Mouse (Mus musculus): ENCODE data around the gene 4930432M17Rik. TPM values are rescaled to one million over a fixed set of nuclear protein-coding genes. Genes with fewer than 3 reads are reported as not detected.

Gene 4930432M17Rik
- total RNA-seq, 2 experiments from 2014 or later: not detected

GRCm38 (mm10) chr3:121716480-121716879 lies 45.9 kb downstream of the 4930432M17Rik start:
- no peak for DNase-seq (ENCODE audit: low spot score in 2 of 2)
- no peak overlapping the region for H3K4me3 ChIP-seq
- TF ChIP-seq CTCF (conservative IDR thresholded peaks at IDR 0.05): no peak
- H3K27ac ChIP-seq: peak overlapping the region; percentile 82

GRCm38 (mm10) chr3:121718679-121719078 lies 48.1 kb downstream of the 4930432M17Rik start:
- peak overlapping the region; percentile 93 for H3K27ac ChIP-seq
- H3K4me3 ChIP-seq: no peak overlapping the region
- no peak for TF ChIP-seq CTCF (conservative IDR thresholded peaks at IDR 0.05)
- no peak for DNase-seq (ENCODE audit: low spot score in 2 of 2)

- Histone ChIP-seq H3K27ac (peak overlapping the region; percentile 93), H3K4me3 (no peak overlapping the region)
- no peak for DNase-seq (ENCODE audit: low spot score in 2 of 2)
- TF ChIP-seq CTCF (conservative IDR thresholded peaks at IDR 0.05): no peak
Observed at GRCm38 (mm10) chr3:121719701-121720100, 49.1 kb downstream of the 4930432M17Rik start.

DNA sequence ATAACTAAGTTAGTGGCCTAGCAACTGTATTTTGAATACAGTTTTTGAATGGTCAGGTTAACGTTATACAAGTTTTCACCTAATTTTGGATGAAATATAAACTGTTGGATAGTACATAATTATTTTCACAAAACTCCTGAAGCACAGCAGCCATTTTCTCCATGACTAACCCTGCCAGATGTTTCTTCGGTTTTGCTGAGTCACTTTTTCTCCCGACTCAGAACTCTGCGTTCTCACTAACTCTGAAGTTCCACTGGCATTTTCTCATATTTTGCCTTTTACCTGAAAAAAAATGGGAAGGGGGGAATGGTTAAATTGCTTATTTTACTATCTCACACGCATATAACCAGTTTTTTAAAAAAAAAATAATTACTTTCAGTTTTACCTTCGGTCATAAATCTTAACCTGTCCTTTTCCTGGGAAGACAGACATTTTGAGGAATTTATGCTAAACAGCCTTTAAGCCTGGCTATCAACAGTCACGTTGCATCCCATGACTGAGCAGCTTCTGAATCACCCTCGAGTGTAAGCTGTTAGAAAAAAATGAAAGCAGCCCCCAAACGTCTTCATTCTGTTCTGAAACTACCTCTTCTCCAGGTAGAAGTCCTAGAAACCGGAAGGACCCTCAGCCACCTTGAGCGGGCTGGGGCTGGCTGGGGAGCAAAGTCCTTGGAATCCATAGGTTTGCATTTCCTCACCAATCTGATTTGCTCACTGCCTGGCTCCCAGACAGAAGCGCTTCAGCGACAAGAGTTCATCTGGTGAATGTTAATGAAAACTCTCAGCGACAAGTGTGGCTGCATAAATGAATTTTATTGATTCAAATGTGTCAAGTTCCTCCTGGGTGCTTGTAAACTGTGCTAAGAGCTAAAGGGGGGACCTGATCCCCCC lies 50.5 kb downstream of the 4930432M17Rik start:
- DNase-seq (ENCODE audit: low spot score in 2 of 2): no peak
- peak overlapping the region; percentile 10; the same call in 1 of the 2 replicates for H3K4me3 ChIP-seq
- H3K27ac ChIP-seq: peak overlapping the region; percentile 93
- no peak for TF ChIP-seq CTCF (conservative IDR thresholded peaks at IDR 0.05)

DNA sequence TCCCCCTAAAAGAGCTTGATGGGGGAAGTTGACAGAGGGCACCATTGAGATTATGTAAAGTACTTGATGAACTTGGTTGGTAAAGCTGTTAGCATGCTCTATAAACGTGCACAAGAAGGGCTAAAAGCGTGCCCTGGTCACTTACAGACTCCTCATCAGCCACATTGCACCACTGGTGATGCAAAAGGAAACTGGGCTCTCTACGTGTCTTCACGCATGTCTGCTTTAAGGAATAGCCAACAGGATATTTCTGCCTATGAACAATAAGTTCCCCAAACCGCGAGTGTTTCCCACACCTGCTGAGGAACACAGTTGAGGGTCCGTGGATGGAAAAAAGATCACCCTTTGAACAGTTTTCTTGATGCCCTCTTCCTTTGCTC lies 51.1 kb downstream of the 4930432M17Rik start:
- Histone ChIP-seq H3K4me3 (no peak overlapping the region), H3K27ac (peak overlapping the region; percentile 93)
- no peak for TF ChIP-seq CTCF (conservative IDR thresholded peaks at IDR 0.05)
- DNase-seq (ENCODE audit: low spot score in 2 of 2): no peak

DNA sequence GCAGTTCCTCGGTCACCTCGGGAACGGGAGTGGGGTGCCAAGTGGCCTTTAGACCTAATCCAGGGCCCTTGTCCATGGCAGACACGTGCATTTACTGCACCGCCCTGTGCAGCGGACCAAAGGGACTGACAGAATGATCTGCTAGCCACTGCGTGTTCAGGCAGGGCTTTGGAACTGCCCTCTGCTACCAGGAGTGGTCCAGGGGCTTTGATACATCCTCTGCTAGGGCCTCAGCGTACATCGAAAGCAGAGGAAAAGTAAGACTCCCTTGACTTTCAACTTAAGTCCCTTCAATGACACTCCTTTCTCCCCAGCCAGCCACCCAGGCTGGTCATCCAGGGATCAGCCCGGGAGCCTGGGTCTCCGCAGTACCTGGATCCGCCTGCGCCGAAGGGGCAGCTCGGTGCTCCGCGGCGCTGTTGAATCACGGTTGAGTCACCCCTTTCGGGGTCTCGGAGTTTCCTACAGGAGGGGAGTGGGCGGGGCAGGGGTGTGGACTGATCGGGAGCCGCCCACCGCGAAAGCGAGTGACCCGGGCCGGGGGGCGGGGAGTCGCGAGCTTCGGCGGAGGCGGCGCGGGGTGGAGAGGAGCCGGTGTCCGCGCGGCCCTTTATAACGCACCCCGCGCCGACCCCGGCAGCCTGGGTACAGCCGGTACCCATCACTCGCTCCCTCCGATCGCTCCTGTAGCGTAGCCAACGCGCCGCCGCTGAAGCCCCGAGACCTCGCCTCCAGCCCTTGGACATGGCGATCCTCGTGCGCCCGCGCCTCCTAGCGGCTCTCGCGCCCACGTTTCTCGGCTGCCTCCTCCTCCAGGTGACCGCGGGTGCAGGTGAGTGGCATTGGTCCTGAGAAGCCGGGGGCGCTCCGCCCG lies 52.6 kb downstream of the 4930432M17Rik start, which contains the start of gene F3:
TSS of gene F3 (plus strand) at position 567 of the 874 bp plus-strand sequence.
- DNase-seq (ENCODE audit: low spot score in 2 of 2): peak; percentile 68 to 75
- peak; percentile 62 for TF ChIP-seq CTCF (conservative IDR thresholded peaks at IDR 0.05)
- Histone ChIP-seq H3K27ac (peak within 1 kb of the TSS; percentile 93), H3K4me3 (peak within 1 kb of the TSS; percentile 86)

- DNase-seq (ENCODE audit: low spot score in 2 of 2): no peak
- H3K27ac ChIP-seq: peak overlapping the region; percentile 93
- no peak for TF ChIP-seq CTCF (conservative IDR thresholded peaks at IDR 0.05)
- peak overlapping the region; percentile 86 for H3K4me3 ChIP-seq
Observed at GRCm38 (mm10) chr3:121723968-121724524, 53.5 kb downstream of the 4930432M17Rik start.

DNA sequence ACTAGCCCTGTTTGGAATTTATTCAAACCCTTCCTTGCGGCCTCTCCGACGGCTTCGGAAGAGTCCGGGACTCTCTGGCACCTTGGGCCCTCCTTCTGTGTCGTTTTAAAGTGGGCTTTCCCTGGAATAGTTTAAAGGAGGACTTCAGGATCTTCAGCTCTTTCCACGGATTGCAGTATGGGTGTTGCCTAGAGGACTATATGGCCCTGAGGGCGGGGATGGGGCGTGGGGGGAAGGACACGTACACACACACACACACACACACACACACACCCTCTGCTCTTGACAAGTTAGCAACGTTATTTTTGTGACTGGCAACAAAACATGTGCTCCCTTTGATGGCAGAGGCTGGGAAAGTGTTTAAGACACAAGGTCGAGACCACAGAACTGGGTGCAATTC lies 54.0 kb downstream of the 4930432M17Rik start:
- Histone ChIP-seq H3K27ac (peak overlapping the region; percentile 93), H3K4me3 (peak overlapping the region; percentile 86)
- TF ChIP-seq CTCF (conservative IDR thresholded peaks at IDR 0.05): no peak
- no peak for DNase-seq (ENCODE audit: low spot score in 2 of 2)

DNA sequence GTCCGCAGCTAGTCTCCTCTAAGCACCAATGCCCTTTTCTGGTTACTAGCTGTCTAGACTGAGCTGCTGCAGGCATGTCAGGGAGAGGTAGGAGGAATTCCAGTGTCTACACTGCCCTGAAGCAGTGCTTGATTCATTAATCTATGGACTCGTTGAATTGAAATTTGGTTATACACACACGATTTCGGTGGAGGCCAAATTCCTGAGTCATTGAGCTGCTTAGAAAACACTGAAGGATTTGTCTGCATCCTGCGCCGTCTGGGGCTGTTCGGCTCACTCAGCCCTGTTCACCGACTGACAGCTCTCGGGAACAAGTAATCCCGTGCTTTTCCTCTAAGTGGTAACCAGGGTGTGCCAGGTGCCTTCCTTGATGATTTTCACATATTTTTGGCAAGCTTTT lies 55.1 kb downstream of the 4930432M17Rik start:
- TF ChIP-seq CTCF (conservative IDR thresholded peaks at IDR 0.05): no peak
- DNase-seq (ENCODE audit: low spot score in 2 of 2): no peak
- peak overlapping the region; percentile 93 for H3K27ac ChIP-seq
- peak overlapping the region; percentile 86 for H3K4me3 ChIP-seq

- Histone ChIP-seq H3K4me3 (no peak overlapping the region), H3K27ac (no peak overlapping the region)
- no peak for TF ChIP-seq CTCF (conservative IDR thresholded peaks at IDR 0.05)
- DNase-seq (ENCODE audit: low spot score in 2 of 2): no peak
Observed at GRCm38 (mm10) chr3:121729678-121730077, 59.1 kb downstream of the 4930432M17Rik start.

Other genes starting within 250 kb of the 4930432M17Rik start
- 100 to 1,000 TPM in 1 of 2 experiments, 10 to 100 TPM in 1; 100.0 to 108 TPM for gene Cnn3, start 244.3 kb upstream of the 4930432M17Rik start, total RNA-seq (2021)
- gene Slc44a3, start 138.4 kb upstream of the 4930432M17Rik start, total RNA-seq (2021): not detected
- gene F3, start 52.8 kb downstream of the 4930432M17Rik start, total RNA-seq (2021): 10 to 100 TPM; 52.6 to 68.0 TPM
- 10 to 100 TPM; 55.7 to 55.8 TPM for gene Abcd3, start 144.5 kb downstream of the 4930432M17Rik start, total RNA-seq (2021)

Data from layer of hippocampus, adult 2 months (tissue).